Mouse (Mus musculus) kidney, adult 18-20 months (tissue): ENCODE results near the gene Adat1.
A peak's percentile ranks its signal among the peaks of the same experiment; 100 is the strongest.

ENCODE experiments used
- DNase-seq: peaks from one replicate; pipeline ENCODE4 v3.0.0; 2021

Gene Adat1

GRCm38 (mm10) chr8:111992013-111992702, at the start of gene Adat1:
Adat1 (minus strand) TSS chr8:111992302.
- peak; percentile 83 for DNase-seq

- no peak for DNase-seq
Observed at GRCm38 (mm10) chr8:112037521-112037920, 45.4 kb upstream of the Adat1 start.

GRCm38 (mm10) chr8:112034603-112035002, 42.5 kb upstream of the Adat1 start:
- DNase-seq = peak; percentile 38

GRCm38 (mm10) chr8:112033071-112033470, 41.0 kb upstream of the Adat1 start:
- no peak for DNase-seq

GRCm38 (mm10) chr8:112030663-112031062, 38.6 kb upstream of the Adat1 start:
- no peak for DNase-seq

- DNase-seq = no peak
Observed at GRCm38 (mm10) chr8:112029455-112029854, 37.4 kb upstream of the Adat1 start.

- no peak for DNase-seq
Observed at GRCm38 (mm10) chr8:112014936-112015335, 22.8 kb upstream of the Adat1 start, which contains the start of gene Gm6793. Gm6793 (minus strand) TSS chr8:112015036.

GRCm38 (mm10) chr8:112011816-112012242, 19.7 kb upstream of the Adat1 start:
- DNase-seq = peak; percentile 57

- peak; percentile 93 for DNase-seq
Observed at GRCm38 (mm10) chr8:112010997-112011815, 19.1 kb upstream of the Adat1 start, which contains the start of the genes Kars and Terf2ip. Kars (minus strand) TSS chr8:112011323. Terf2ip (plus strand) TSS chr8:112011398.

GRCm38 (mm10) chr8:112009558-112009957, 17.5 kb upstream of the Adat1 start:
- DNase-seq = no peak

GRCm38 (mm10) chr8:112007669-112008068, 15.6 kb upstream of the Adat1 start:
- no peak for DNase-seq

- no peak for DNase-seq
Observed at GRCm38 (mm10) chr8:112005601-112006000, 13.5 kb upstream of the Adat1 start.

GRCm38 (mm10) chr8:112004754-112005153, 12.7 kb upstream of the Adat1 start:
- no peak for DNase-seq

- DNase-seq = no peak
Observed at GRCm38 (mm10) chr8:111992703-111993039, 569 bp upstream of the Adat1 start.

GRCm38 (mm10) chr8:111991278-111991677, 824 bp downstream of the Adat1 start:
- DNase-seq = no peak

GRCm38 (mm10) chr8:111989911-111990310, 2.2 kb downstream of the Adat1 start:
- peak; percentile 80 for DNase-seq

- DNase-seq = no peak
Observed at GRCm38 (mm10) chr8:111984511-111984910, 7.6 kb downstream of the Adat1 start.

- DNase-seq = no peak
Observed at GRCm38 (mm10) chr8:111982116-111982515, 10.0 kb downstream of the Adat1 start.

- DNase-seq = no peak
Observed at GRCm38 (mm10) chr8:111978147-111978546, 14.0 kb downstream of the Adat1 start.

GRCm38 (mm10) chr8:111976326-111976725, 15.8 kb downstream of the Adat1 start:
- DNase-seq = no peak

- no peak for DNase-seq
Observed at GRCm38 (mm10) chr8:111975706-111976105, 16.4 kb downstream of the Adat1 start.

GRCm38 (mm10) chr8:111974138-111974537, 18.0 kb downstream of the Adat1 start:
- no peak for DNase-seq

- no peak for DNase-seq
Observed at GRCm38 (mm10) chr8:111968991-111969390, 23.1 kb downstream of the Adat1 start.

GRCm38 (mm10) chr8:111968541-111968940, 23.6 kb downstream of the Adat1 start:
- DNase-seq = no peak
